ENCODE assay signal across 8 mouse cellular contexts in the genomic region with DNA sequence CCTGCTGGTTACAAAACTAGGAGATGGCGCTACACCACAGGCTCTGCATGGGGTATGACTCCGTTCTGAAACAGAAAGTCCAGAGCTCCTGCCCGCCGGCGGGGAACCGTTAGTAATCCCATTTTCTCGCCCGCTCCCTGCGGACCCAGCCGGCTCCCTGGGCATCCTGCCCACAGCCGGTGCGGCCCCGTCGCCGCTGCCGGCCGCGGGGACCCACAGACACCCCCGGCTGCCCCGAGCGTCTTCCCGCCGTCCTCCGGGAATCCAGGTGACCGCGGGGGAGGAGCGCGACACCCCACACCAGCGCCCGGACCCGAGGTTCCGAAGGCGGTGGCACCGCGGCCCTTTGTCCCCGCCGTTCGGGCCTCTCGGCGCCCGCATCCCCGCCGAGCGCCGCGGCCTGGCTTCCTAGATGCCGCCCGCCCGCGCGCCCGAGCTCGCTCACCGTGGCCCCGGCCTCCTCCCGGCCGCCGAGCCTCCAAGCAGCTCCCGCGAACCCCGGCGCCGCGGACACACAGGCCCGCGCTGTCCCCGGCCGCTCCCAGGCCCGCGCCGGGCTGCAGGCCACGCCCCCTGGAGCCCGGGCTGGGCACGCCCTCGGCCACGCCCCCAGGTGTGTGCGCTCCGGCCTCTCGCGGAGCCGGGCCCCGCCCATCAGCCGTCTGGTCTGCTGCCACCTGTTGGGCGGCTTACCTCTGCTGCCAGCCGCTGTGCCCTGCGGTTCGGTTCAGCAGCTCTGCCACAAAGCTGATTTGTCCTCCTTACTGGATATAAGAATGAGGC. TPM values are rescaled to one million over a fixed set of nuclear protein-coding genes. Genes with fewer than 3 reads are reported as not detected.
DNase-seq lines count a peak whose midpoint lies in the region; ATAC-seq lines count a peak whose summit lies in the region.

A gene (minus strand): TSS at position 605 of the 783 bp plus-strand sequence.

- H3K27me3 ChIP-seq in hindbrain, embryonic 11.5 days (ENCODE audit: control insufficient read depth, insufficient read depth, low read length): no peaks in the 10 kb centered on the region

- WGBS in hindbrain, embryonic 11.5 days: 0% methylated on average over 65 of the region's 87 CpGs

- H3K4me2 ChIP-seq in hindbrain, embryonic 11.5 days (replicated peaks; ENCODE audit: low read depth, low read length): peak within 1 kb of the TSS; percentile 55

- H3K9ac ChIP-seq in hindbrain, embryonic 11.5 days (ENCODE audit: low read depth, low read length): peak within 1 kb of the TSS; percentile 98

- H3K27ac ChIP-seq in hindbrain, embryonic 11.5 days (ENCODE audit: low read depth, low read length): peak within 1 kb of the TSS; percentile 84

- DNase-seq in MN1 (ENCODE audit: low spot score): peak; percentile 97
- peak; percentile 96 for DNase-seq in cerebellum, adult 9-10 months
- DNase-seq in frontal cortex, adult 2 months (ENCODE audit: extremely low spot score in 1 of 2, low spot score in 1 of 2): peak; percentile 63 to 92
- DNase-seq in hindbrain, embryonic 11.5 days (ENCODE audit: low spot score): peak; percentile 93
- peak; percentile 83 to 91 for DNase-seq in layer of hippocampus, postnatal 10 days (ENCODE audit: low spot score in 2 of 2)
- DNase-seq in lung, postnatal 10 days: peak; percentile 93
- DNase-seq in ovary, postnatal 36 days (ENCODE audit: low spot score): peak; percentile 98
- peak; percentile 98 for DNase-seq in thymus, postnatal 25 days

- no peaks in the 10 kb centered on the region for H3K4me1 ChIP-seq in hindbrain, embryonic 11.5 days (replicated peaks; ENCODE audit: control insufficient read depth, insufficient read depth, low read length)

- 0 out of 2 replicates have a peak, but pooled peaks cover 2% of the 10 kb centered on the region for H3K36me3 ChIP-seq in hindbrain, embryonic 11.5 days (ENCODE audit: control insufficient read depth, insufficient read depth, low read length)

- H3K9me3 ChIP-seq in hindbrain, embryonic 11.5 days (ENCODE audit: control insufficient read depth, low read length): no peaks in the 10 kb centered on the region

- peak; percentile 98 for ATAC-seq in hindbrain, embryonic 11.5 days (ENCODE audit: low FRiP score)

- peak within 1 kb of the TSS; percentile 95 for H3K4me3 ChIP-seq in hindbrain, embryonic 11.5 days (ENCODE audit: low read depth, low read length)

RNA-seq across cellular contexts. Expression of the gene that starts here (rescaled TPM):
- 19.9 and 24.8 TPM in 2 replicates for polyA plus RNA-seq in frontal cortex, adult 2 months (2012; rRNA removed)
- 85.9 and 98.4 TPM in 2 replicates for polyA plus RNA-seq in hindbrain, embryonic 11.5 days (2014; fragmentation: Nextera tagmentation; extraction: Ambion mirVana)
- total RNA-seq in layer of hippocampus, postnatal 10 days (2021): 10 to 100 TPM; 34.8 to 35.3 TPM

Comparison
In these comparisons a context has a peak if more than half of its experiments do, and no peak if none do; other contexts are left out.
1. Peak in every context shown above with its lines: DNase-seq, ATAC-seq, H3K4me3 ChIP-seq and H3K27ac ChIP-seq.